Mouse (Mus musculus): ENCODE results near the gene Chn2. TPM values are rescaled to one million over a fixed set of nuclear protein-coding genes. Genes with fewer than 3 reads are reported as not detected.

The Chn2 gene
- total RNA-seq, 2 experiments from 2014 or later, result 7.5 to 8.0 TPM

GRCm38 (mm10) chr6:54272556-54273378, 233.4 kb downstream of the Chn2 start:
- no peak for ATAC-seq (replicated peaks; ENCODE audit: poor library complexity)

GRCm38 (mm10) chr6:54273379-54273730, 234.0 kb downstream of the Chn2 start:
- no peak for ATAC-seq (replicated peaks; ENCODE audit: poor library complexity)

GRCm38 (mm10) chr6:54277234-54277633, 237.9 kb downstream of the Chn2 start:
- ATAC-seq (replicated peaks; ENCODE audit: poor library complexity), result no peak

GRCm38 (mm10) chr6:54277828-54278227, 238.5 kb downstream of the Chn2 start:
- ATAC-seq (replicated peaks; ENCODE audit: poor library complexity), result no peak

- ATAC-seq (replicated peaks; ENCODE audit: poor library complexity), result no peak
Observed at GRCm38 (mm10) chr6:54278613-54279012, 239.3 kb downstream of the Chn2 start.

GRCm38 (mm10) chr6:54279391-54279790, 240.0 kb downstream of the Chn2 start:
- no peak for ATAC-seq (replicated peaks; ENCODE audit: poor library complexity)

- no peak for ATAC-seq (replicated peaks; ENCODE audit: poor library complexity)
Observed at GRCm38 (mm10) chr6:54280248-54280647, 240.9 kb downstream of the Chn2 start.

- no peak for ATAC-seq (replicated peaks; ENCODE audit: poor library complexity)
Observed at GRCm38 (mm10) chr6:54283299-54283698, 243.9 kb downstream of the Chn2 start.

GRCm38 (mm10) chr6:54284167-54284711, 244.9 kb downstream of the Chn2 start:
- ATAC-seq (replicated peaks; ENCODE audit: poor library complexity), result peak; percentile 46

GRCm38 (mm10) chr6:54286813-54287212, 247.5 kb downstream of the Chn2 start:
- ATAC-seq (replicated peaks; ENCODE audit: poor library complexity), result no peak

GRCm38 (mm10) chr6:54289774-54290500, 250.6 kb downstream of the Chn2 start:
- no peak for ATAC-seq (replicated peaks; ENCODE audit: poor library complexity)

- no peak for ATAC-seq (replicated peaks; ENCODE audit: poor library complexity)
Observed at GRCm38 (mm10) chr6:54297231-54297630, 257.9 kb downstream of the Chn2 start.

GRCm38 (mm10) chr6:54299417-54299816, 260.1 kb downstream of the Chn2 start:
- ATAC-seq (replicated peaks; ENCODE audit: poor library complexity), result no peak

GRCm38 (mm10) chr6:54305777-54306176, 266.4 kb downstream of the Chn2 start:
- no peak for ATAC-seq (replicated peaks; ENCODE audit: poor library complexity)

GRCm38 (mm10) chr6:54313071-54313470, 273.7 kb downstream of the Chn2 start:
- no peak for ATAC-seq (replicated peaks; ENCODE audit: poor library complexity)

GRCm38 (mm10) chr6:54318618-54319017, 279.3 kb downstream of the Chn2 start:
- ATAC-seq (replicated peaks; ENCODE audit: poor library complexity), result no peak

- no peak for ATAC-seq (replicated peaks; ENCODE audit: poor library complexity)
Observed at GRCm38 (mm10) chr6:54319198-54319597, 279.8 kb downstream of the Chn2 start.

- no peak for ATAC-seq (replicated peaks; ENCODE audit: poor library complexity)
Observed at GRCm38 (mm10) chr6:54320236-54320635, 280.9 kb downstream of the Chn2 start.

- ATAC-seq (replicated peaks; ENCODE audit: poor library complexity), result no peak
Observed at GRCm38 (mm10) chr6:54325246-54325885, 286.0 kb downstream of the Chn2 start, which contains the start of gene Prr15. Gene Prr15 (plus strand): TSS chr6:54325835.

- ATAC-seq (replicated peaks; ENCODE audit: poor library complexity), result peak; percentile 51
Observed at GRCm38 (mm10) chr6:54326671-54327625, 287.6 kb downstream of the Chn2 start.

Data from megakaryocyte progenitor cell, adult 5-6 weeks (primary cell).